Mouse (Mus musculus): ENCODE results near the gene Lin28b. TPM values are rescaled to one million over a fixed set of nuclear protein-coding genes. Genes with fewer than 3 reads are reported as not detected.

Gene Lin28b
- 6.1 and 7.3 TPM in 2 replicates for polyA plus RNA-seq (2014; fragmentation: Nextera tagmentation; extraction: Ambion mirVana)

DNA sequence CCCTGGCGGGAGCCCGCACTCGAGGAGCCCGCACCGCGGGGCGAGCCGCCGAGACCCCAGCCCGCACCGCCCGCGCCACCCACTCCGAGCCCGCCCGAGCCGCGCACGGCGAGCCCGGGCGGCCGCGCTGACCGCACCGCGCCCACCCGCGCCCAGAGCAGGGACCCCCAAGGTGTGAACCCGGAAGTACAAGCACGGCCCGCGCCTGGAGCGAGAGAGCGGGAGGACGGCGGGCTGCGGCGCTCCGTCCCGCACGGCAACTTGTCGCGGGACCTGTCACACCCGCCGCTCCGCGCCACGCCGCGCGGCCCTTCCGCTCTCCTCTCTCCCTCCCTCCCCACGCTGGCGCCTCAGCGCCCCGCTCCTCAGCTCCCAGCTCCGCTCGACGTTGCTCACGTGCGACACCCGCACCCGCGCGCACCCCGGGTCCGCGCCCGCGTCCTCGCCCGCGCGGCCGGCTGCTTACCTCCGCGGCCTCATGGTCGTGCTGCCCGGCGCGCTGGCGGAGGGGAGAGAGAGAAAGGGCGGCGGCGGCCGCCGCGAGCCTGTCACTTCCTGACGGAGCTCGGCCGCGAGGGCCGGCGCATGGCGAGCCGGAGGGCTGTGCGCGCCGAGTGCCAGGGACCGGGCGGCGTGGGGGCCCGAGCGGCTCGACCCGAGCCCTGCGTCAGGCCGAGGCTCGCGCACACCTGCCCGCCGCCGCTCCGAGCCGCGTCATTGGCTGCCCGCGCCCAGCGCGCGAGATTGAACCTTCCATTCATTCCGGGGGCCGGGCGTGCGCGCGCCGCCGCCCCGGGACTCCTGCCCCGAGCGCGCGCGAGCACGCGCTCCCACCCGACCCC is at the start of gene Lin28b:
Lin28b (minus strand) TSS at position 635 of the 842 bp plus-strand sequence.
- WGBS (ENCODE audit: insufficient replicate concordance): 0% methylated on average over 106 of the region's 139 CpGs
- no peaks in the 10 kb centered on the region for H3K4me1 ChIP-seq (ENCODE audit: control insufficient read depth, insufficient read depth, low read length)
- ATAC-seq (replicated peaks; ENCODE audit: insufficient number of reproducible peaks, low FRiP score, low TSS enrichment): peak; percentile 90
- no peaks in the 10 kb centered on the region for H3K36me3 ChIP-seq (ENCODE audit: control insufficient read depth, insufficient read depth, low read length)
- H3K27me3 ChIP-seq (ENCODE audit: control insufficient read depth, insufficient read depth, low read length): peaks cover 7% of the 10 kb centered on the region
- H3K9me3 ChIP-seq (replicated peaks; ENCODE audit: control insufficient read depth, low read length): no peaks in the 10 kb centered on the region
- peak within 1 kb of the TSS; percentile 81 for H3K4me3 ChIP-seq (ENCODE audit: low read depth, low read length)
- peak within 1 kb of the TSS; percentile 99 for H3K4me2 ChIP-seq
- peak within 1 kb of the TSS; percentile 73 for H3K9ac ChIP-seq (ENCODE audit: low read depth, low read length)
- no peak within 1 kb of the TSS for H3K27ac ChIP-seq (ENCODE audit: low read depth, low read length)

DNA sequence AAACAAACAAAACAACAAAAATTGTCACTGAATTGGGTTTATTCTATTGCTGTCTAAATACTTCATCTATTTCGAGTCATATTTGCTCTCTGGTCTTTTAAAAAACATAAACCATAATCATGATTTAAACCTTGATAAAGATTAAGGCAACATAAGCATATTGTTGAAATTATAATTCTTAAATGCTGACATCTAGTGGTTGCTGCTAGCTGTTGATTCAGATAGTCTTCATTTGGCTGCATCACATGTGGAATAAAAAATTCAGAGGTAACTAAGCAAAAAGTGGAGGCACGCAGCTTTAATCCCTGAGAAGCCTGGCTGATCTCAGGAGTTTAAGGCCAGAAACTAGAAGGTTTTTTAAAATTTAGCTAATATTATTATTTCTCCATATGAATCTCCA is 25.6 kb upstream of the Lin28b start:
- H3K9ac ChIP-seq (ENCODE audit: low read depth, low read length): no peak overlapping the region
- H3K36me3 ChIP-seq (ENCODE audit: control insufficient read depth, insufficient read depth, low read length): no peaks in the 10 kb centered on the region
- ATAC-seq (replicated peaks; ENCODE audit: insufficient number of reproducible peaks, low FRiP score, low TSS enrichment): no peak
- 57% methylated on average over 2 of the region's 2 CpGs for WGBS (ENCODE audit: insufficient replicate concordance)
- H3K4me2 ChIP-seq: no peak overlapping the region
- no peaks in the 10 kb centered on the region for H3K27me3 ChIP-seq (ENCODE audit: control insufficient read depth, insufficient read depth, low read length)
- no peak overlapping the region for H3K4me3 ChIP-seq (ENCODE audit: low read depth, low read length)
- no peaks in the 10 kb centered on the region for H3K9me3 ChIP-seq (replicated peaks; ENCODE audit: control insufficient read depth, low read length)
- H3K27ac ChIP-seq (ENCODE audit: low read depth, low read length): no peak overlapping the region
- H3K4me1 ChIP-seq (ENCODE audit: control insufficient read depth, insufficient read depth, low read length): no peaks in the 10 kb centered on the region

DNA sequence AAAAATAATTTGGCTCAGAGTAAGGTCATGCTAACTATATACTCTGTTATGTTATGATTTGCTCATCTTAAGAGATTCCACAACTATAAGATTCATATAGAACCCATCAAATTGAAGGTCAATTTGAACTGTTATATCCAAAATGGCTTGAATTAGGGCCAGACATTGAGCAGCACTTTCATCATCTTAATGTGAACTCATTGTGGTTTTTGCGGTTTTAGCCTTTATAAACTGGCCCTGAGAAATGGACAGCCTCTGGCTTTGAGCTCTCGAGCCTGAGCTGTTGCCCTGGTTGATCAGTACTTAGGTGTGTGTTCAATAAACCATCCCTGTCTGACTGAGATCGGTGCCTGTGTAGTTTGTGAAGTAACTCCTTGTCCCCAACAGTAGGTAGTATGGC is 24.5 kb upstream of the Lin28b start:
- 78% methylated on average over 3 of the region's 3 CpGs for WGBS (ENCODE audit: insufficient replicate concordance)
- H3K27ac ChIP-seq (ENCODE audit: low read depth, low read length): no peak overlapping the region
- H3K9me3 ChIP-seq (replicated peaks; ENCODE audit: control insufficient read depth, low read length): no peaks in the 10 kb centered on the region
- no peak for ATAC-seq (replicated peaks; ENCODE audit: insufficient number of reproducible peaks, low FRiP score, low TSS enrichment)
- H3K4me2 ChIP-seq: no peak overlapping the region
- H3K27me3 ChIP-seq (ENCODE audit: control insufficient read depth, insufficient read depth, low read length): no peaks in the 10 kb centered on the region
- no peaks in the 10 kb centered on the region for H3K36me3 ChIP-seq (ENCODE audit: control insufficient read depth, insufficient read depth, low read length)
- H3K9ac ChIP-seq (ENCODE audit: low read depth, low read length): no peak overlapping the region
- no peak overlapping the region for H3K4me3 ChIP-seq (ENCODE audit: low read depth, low read length)
- H3K4me1 ChIP-seq (ENCODE audit: control insufficient read depth, insufficient read depth, low read length): no peaks in the 10 kb centered on the region

DNA sequence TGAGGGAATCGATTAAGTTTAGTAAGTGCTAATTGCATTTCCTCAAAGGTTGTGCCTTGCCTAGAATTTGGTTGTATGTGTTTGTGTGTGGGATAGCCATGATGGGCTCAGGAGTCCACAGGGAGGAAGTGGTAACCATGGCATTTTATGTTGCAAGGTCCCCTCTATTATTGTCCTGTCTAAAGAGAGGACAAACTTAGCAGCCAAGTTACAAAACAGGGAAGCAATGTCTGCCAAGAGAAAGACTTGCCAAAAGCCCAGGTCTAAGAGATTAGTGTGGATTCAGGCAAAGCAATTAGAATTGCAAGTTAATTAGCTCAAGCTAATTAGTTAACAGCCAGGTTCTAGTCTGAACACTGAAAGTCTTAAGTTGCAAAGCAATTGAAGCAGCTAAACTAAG is 14.1 kb upstream of the Lin28b start:
- Histone ChIP-seq H3K36me3 (ENCODE audit: control insufficient read depth, insufficient read depth, low read length) (no peaks in the 10 kb centered on the region), H3K27me3 (ENCODE audit: control insufficient read depth, insufficient read depth, low read length) (no peaks in the 10 kb centered on the region), H3K4me3 (ENCODE audit: low read depth, low read length) (no peak overlapping the region), H3K9me3 (replicated peaks; ENCODE audit: control insufficient read depth, low read length) (no peaks in the 10 kb centered on the region), H3K4me1 (ENCODE audit: control insufficient read depth, insufficient read depth, low read length) (no peaks in the 10 kb centered on the region), H3K27ac (ENCODE audit: low read depth, low read length) (no peak overlapping the region), H3K9ac (ENCODE audit: low read depth, low read length) (no peak overlapping the region), H3K4me2 (no peak overlapping the region)
- no peak for ATAC-seq (replicated peaks; ENCODE audit: insufficient number of reproducible peaks, low FRiP score, low TSS enrichment)
- WGBS (ENCODE audit: insufficient replicate concordance): 69% methylated on average over 1 of the region's 1 CpGs

DNA sequence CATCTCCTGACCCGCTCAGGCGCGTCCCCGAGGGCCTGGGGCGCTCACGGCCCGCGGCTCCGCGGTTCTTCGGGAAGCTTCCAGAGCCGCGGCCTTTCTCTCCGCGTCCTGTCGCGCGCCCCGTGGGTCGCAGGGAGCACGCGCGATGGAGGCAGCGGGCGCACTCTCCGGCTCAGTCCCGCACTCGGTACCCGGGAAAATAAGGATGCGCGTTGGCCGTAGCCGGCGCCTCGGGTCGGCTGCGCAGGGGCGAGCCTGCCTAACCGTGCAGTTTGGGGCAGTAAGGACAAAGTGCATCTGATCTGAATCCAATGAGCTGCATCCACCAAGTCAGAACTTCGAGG is 380 bp upstream of the Lin28b start:
- no peaks in the 10 kb centered on the region for H3K36me3 ChIP-seq (ENCODE audit: control insufficient read depth, insufficient read depth, low read length)
- WGBS (ENCODE audit: insufficient replicate concordance): under 1% methylated on average over 40 of the region's 40 CpGs
- peaks cover 7% of the 10 kb centered on the region for H3K27me3 ChIP-seq (ENCODE audit: control insufficient read depth, insufficient read depth, low read length)
- H3K9ac ChIP-seq (ENCODE audit: low read depth, low read length): peak overlapping the region; percentile 73
- no peaks in the 10 kb centered on the region for H3K9me3 ChIP-seq (replicated peaks; ENCODE audit: control insufficient read depth, low read length)
- no peak for ATAC-seq (replicated peaks; ENCODE audit: insufficient number of reproducible peaks, low FRiP score, low TSS enrichment)
- no peaks in the 10 kb centered on the region for H3K4me1 ChIP-seq (ENCODE audit: control insufficient read depth, insufficient read depth, low read length)
- no peak overlapping the region for H3K27ac ChIP-seq (ENCODE audit: low read depth, low read length)
- peak overlapping the region; percentile 99 for H3K4me2 ChIP-seq
- peak overlapping the region; percentile 81 for H3K4me3 ChIP-seq (ENCODE audit: low read depth, low read length)

DNA sequence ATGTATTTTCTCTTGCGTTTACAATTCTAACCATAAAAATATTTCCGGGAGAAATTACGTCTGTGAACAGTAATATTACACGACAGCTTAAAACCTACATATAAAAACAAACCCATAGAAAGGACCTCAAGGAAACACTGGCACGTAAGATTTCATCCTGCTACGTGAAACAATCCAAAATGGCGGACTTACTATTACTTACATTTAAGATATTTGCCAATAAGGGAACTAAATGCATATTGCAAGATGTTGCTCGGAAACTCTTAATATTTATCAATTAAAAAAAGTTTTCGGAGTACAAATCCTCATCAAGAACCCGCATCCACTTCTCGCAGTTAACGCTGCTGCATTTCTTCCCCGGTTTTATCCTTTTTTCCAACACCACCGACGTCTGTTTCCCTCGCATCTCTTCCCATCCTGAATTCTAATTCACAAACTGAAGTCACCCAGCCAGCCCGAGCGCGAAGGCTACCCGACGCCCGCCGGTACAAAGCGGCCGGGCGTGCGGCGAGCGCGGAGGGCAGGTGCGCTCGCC is 902 bp downstream of the Lin28b start:
- no peak for ATAC-seq (replicated peaks; ENCODE audit: insufficient number of reproducible peaks, low FRiP score, low TSS enrichment)
- H3K36me3 ChIP-seq (ENCODE audit: control insufficient read depth, insufficient read depth, low read length): no peaks in the 10 kb centered on the region
- peak overlapping the region; percentile 99 for H3K4me2 ChIP-seq
- WGBS (ENCODE audit: insufficient replicate concordance): 2% methylated on average over 32 of the region's 32 CpGs
- no peaks in the 10 kb centered on the region for H3K9me3 ChIP-seq (replicated peaks; ENCODE audit: control insufficient read depth, low read length)
- H3K27me3 ChIP-seq (ENCODE audit: control insufficient read depth, insufficient read depth, low read length): peaks cover 7% of the 10 kb centered on the region
- H3K4me3 ChIP-seq (ENCODE audit: low read depth, low read length): peak overlapping the region; percentile 81
- H3K4me1 ChIP-seq (ENCODE audit: control insufficient read depth, insufficient read depth, low read length): no peaks in the 10 kb centered on the region
- H3K27ac ChIP-seq (ENCODE audit: low read depth, low read length): no peak overlapping the region
- peak overlapping the region; percentile 73; the same call in 1 of the 2 replicates for H3K9ac ChIP-seq (ENCODE audit: low read depth, low read length)

DNA sequence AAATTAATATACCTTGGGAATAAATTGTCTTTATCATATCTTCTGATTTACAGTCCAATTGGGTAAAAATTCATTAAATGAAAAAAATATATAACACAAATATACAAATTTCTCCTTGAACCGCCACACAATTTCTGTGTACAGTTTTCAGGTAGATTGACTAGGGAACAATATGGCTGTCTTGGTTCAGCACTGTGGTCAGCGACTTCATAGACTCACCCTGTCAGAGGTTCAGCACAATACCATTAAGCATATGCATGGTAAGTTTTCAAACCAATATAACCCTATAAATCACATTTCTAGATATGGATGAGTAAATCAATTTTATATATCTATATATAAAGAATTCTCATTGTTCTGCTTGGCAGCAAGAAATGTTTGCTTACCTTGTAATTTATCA is 3.0 kb downstream of the Lin28b start:
- Histone ChIP-seq H3K27ac (ENCODE audit: low read depth, low read length) (no peak overlapping the region), H3K36me3 (ENCODE audit: control insufficient read depth, insufficient read depth, low read length) (no peaks in the 10 kb centered on the region), H3K9ac (ENCODE audit: low read depth, low read length) (no peak overlapping the region), H3K27me3 (ENCODE audit: control insufficient read depth, insufficient read depth, low read length) (peaks cover 7% of the 10 kb centered on the region), H3K9me3 (replicated peaks; ENCODE audit: control insufficient read depth, low read length) (no peaks in the 10 kb centered on the region), H3K4me1 (ENCODE audit: control insufficient read depth, insufficient read depth, low read length) (no peaks in the 10 kb centered on the region), H3K4me3 (ENCODE audit: low read depth, low read length) (no peak overlapping the region), H3K4me2 (no peak overlapping the region)
- 39% methylated on average over 2 of the region's 2 CpGs for WGBS (ENCODE audit: insufficient replicate concordance)
- ATAC-seq (replicated peaks; ENCODE audit: insufficient number of reproducible peaks, low FRiP score, low TSS enrichment): no peak

DNA sequence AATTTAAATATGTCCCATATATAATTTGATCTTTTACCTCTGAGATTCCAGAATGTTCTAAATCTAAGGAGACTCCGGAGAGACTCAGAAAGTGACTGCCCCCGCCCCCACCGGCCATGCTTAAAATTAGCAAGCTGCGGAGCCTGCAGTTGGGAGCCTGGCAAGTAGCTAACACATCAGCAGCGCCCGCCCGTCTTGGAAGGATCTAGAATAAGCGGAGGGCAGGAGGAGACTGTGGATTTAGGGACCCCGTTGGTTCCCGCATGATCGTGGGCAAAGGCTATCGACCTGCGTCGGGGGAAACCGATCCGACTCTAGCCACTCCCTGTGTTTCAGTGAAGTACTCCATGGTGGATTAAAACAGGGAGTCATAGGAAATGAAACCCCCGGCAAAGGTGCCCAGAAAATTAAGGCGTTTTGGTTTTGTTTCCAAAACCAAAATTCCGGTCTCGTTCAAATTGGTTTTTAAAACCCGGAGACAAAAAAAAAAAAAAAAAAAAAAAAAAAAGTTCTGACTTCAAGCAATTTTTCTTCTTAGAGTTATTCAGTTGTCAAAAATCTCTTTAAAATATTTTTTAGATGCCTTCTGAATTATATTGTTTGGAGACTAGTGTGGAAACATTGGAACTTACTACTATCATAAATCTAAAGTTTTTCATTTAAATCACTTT is 12.4 kb downstream of the Lin28b start:
- Histone ChIP-seq H3K27ac (ENCODE audit: low read depth, low read length) (peak overlapping the region; percentile 41; the same call in 1 of the 2 replicates), H3K4me2 (peak overlapping the region; percentile 81), H3K4me1 (ENCODE audit: control insufficient read depth, insufficient read depth, low read length) (peaks cover 6% of the 10 kb centered on the region; the same call in 1 of the 2 replicates), H3K9me3 (replicated peaks; ENCODE audit: control insufficient read depth, low read length) (no peaks in the 10 kb centered on the region), H3K4me3 (ENCODE audit: low read depth, low read length) (peak overlapping the region; percentile 56), H3K36me3 (ENCODE audit: control insufficient read depth, insufficient read depth, low read length) (no peaks in the 10 kb centered on the region), H3K27me3 (ENCODE audit: control insufficient read depth, insufficient read depth, low read length) (no peaks in the 10 kb centered on the region), H3K9ac (ENCODE audit: low read depth, low read length) (peak overlapping the region; percentile 75)
- no peak for ATAC-seq (replicated peaks; ENCODE audit: insufficient number of reproducible peaks, low FRiP score, low TSS enrichment)
- under 1% methylated on average over 21 of the region's 21 CpGs for WGBS (ENCODE audit: insufficient replicate concordance)

Measured in heart, embryonic 11.5 days (tissue).